Mouse (Mus musculus) cerebellum, postnatal 4 days (tissue): ENCODE data around the gene Mgp.
"Not testable (repeated sequence)": the region's sequence is repeated elsewhere in the genome, so short reads cannot be mapped to it uniquely, and the experiment has no call there.

ENCODE experiments used
- DNase-seq, 2 experiments: peaks; one replicate each; pipeline ENCODE4 v3.0.0; 2022; ENCODE audit warnings: low spot score in 2 of 2, mixed read lengths in 1 of 2

Mgp gene

GRCm38 (mm10) chr6:136898222-136898621 lies 22.6 kb upstream of the Mgp start:
- no peak for DNase-seq

GRCm38 (mm10) chr6:136897789-136898188 lies 22.2 kb upstream of the Mgp start:
- no peak for DNase-seq

- no peak for DNase-seq
Measured at GRCm38 (mm10) chr6:136894532-136895339, 19.1 kb upstream of the Mgp start.

- no peak for DNase-seq
Measured at GRCm38 (mm10) chr6:136892002-136892401, 16.4 kb upstream of the Mgp start.

- DNase-seq = no peak
Measured at GRCm38 (mm10) chr6:136889554-136889953, 13.9 kb upstream of the Mgp start.

GRCm38 (mm10) chr6:136889067-136889466 lies 13.4 kb upstream of the Mgp start:
- no peak for DNase-seq

GRCm38 (mm10) chr6:136887854-136888253 lies 12.2 kb upstream of the Mgp start:
- DNase-seq = no peak

- not testable (repeated sequence) for DNase-seq
Measured at GRCm38 (mm10) chr6:136884766-136885165, 9.1 kb upstream of the Mgp start.

- DNase-seq = no peak
Measured at GRCm38 (mm10) chr6:136883961-136884360, 8.3 kb upstream of the Mgp start.

- no peak for DNase-seq
Measured at GRCm38 (mm10) chr6:136883431-136883915, 7.8 kb upstream of the Mgp start.

GRCm38 (mm10) chr6:136881678-136882077 lies 6.1 kb upstream of the Mgp start:
- no peak for DNase-seq

- DNase-seq = no peak
Measured at GRCm38 (mm10) chr6:136874599-136874998, 1.0 kb downstream of the Mgp start.

- no peak for DNase-seq
Measured at GRCm38 (mm10) chr6:136868921-136869320, 6.7 kb downstream of the Mgp start.

GRCm38 (mm10) chr6:136866150-136866549 lies 9.5 kb downstream of the Mgp start:
- DNase-seq = no peak

- no peak for DNase-seq
Measured at GRCm38 (mm10) chr6:136865360-136865759, 10.3 kb downstream of the Mgp start.

- DNase-seq = no peak
Measured at GRCm38 (mm10) chr6:136861020-136861419, 14.6 kb downstream of the Mgp start.

GRCm38 (mm10) chr6:136858420-136858819 lies 17.2 kb downstream of the Mgp start:
- DNase-seq = no peak

GRCm38 (mm10) chr6:136857873-136858260 lies 17.8 kb downstream of the Mgp start:
- DNase-seq = no peak

GRCm38 (mm10) chr6:136857186-136857872 lies 18.3 kb downstream of the Mgp start, which contains the start of gene Art4:
Gene Art4, minus strand, starts transcription at chr6:136857733.
- no peak for DNase-seq

GRCm38 (mm10) chr6:136856071-136856636 lies 19.5 kb downstream of the Mgp start:
- no peak for DNase-seq

- no peak for DNase-seq
Measured at GRCm38 (mm10) chr6:136855183-136855582, 20.4 kb downstream of the Mgp start.

- no peak for DNase-seq
Measured at GRCm38 (mm10) chr6:136854361-136854781, 21.3 kb downstream of the Mgp start.

- DNase-seq = no peak
Measured at GRCm38 (mm10) chr6:136852762-136853161, 22.9 kb downstream of the Mgp start.
